Mouse (Mus musculus): Measurements from ENCODE around the gene C1rl. TPM values are rescaled to one million over a fixed set of nuclear protein-coding genes. Genes with fewer than 3 reads are reported as not detected.
A peak's percentile ranks its signal among the peaks of the same experiment; 100 is the strongest.

C1rl gene
- polyA plus RNA-seq, 1 experiment from 2014 or later, result 0.16 TPM

- Histone ChIP-seq H3K9ac (ENCODE audit: low read depth, low read length) (no peak overlapping the region), H3K27me3 (ENCODE audit: control insufficient read depth, insufficient read depth, low read length) (no peaks in the 10 kb centered on the region), H3K36me3 (ENCODE audit: control insufficient read depth, insufficient read depth, low read length) (no peaks in the 10 kb centered on the region), H3K4me1 (ENCODE audit: control insufficient read depth, insufficient read depth, low read length) (no peaks in the 10 kb centered on the region), H3K4me3 (ENCODE audit: low read depth, low read length) (peak overlapping the region; percentile 21; the same call in 1 of the 2 replicates), H3K9me3 (replicated peaks; ENCODE audit: control insufficient read depth, low read length) (no peaks in the 10 kb centered on the region), H3K4me2 (peak overlapping the region; percentile 53), H3K27ac (ENCODE audit: low read depth, low read length) (no peak overlapping the region)
- no peak for ATAC-seq (replicated peaks; ENCODE audit: insufficient number of reproducible peaks, low FRiP score, low TSS enrichment)
- WGBS (ENCODE audit: insufficient replicate concordance), result 24% methylated on average over 21 of the region's 21 CpGs
Measured at GRCm38 (mm10) chr6:124485414-124486144, 7.3 kb upstream of the C1rl start.

DNA sequence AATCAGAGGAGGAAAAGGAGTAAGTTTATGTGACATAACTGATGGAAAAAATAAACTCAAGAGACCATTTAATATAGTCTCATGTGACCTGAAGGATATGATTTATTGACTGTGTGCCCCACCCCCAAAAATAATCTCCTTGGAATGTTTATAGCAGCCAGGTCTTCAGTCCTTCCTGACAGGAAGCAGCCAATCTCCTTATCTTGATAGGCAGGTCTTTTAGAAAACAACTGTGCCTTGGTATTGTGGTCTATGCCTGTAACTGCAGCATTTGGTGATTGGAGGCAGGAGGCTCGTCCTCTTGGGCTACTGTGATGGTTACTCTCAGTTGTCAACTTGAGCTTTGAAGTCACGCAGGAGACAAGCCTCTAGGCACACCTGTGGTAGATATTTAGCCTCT is 5.4 kb upstream of the C1rl start:
- ATAC-seq (replicated peaks; ENCODE audit: insufficient number of reproducible peaks, low FRiP score, low TSS enrichment), result no peak
- Histone ChIP-seq H3K4me1 (ENCODE audit: control insufficient read depth, insufficient read depth, low read length) (no peaks in the 10 kb centered on the region), H3K4me2 (no peak overlapping the region), H3K9me3 (replicated peaks; ENCODE audit: control insufficient read depth, low read length) (no peaks in the 10 kb centered on the region), H3K27ac (ENCODE audit: low read depth, low read length) (no peak overlapping the region), H3K9ac (ENCODE audit: low read depth, low read length) (no peak overlapping the region), H3K4me3 (ENCODE audit: low read depth, low read length) (no peak overlapping the region), H3K36me3 (ENCODE audit: control insufficient read depth, insufficient read depth, low read length) (no peaks in the 10 kb centered on the region), H3K27me3 (ENCODE audit: control insufficient read depth, insufficient read depth, low read length) (no peaks in the 10 kb centered on the region)
- whole genome bisulfite sequencing (ENCODE audit: insufficient replicate concordance), result 47% methylated on average over 2 of the region's 2 CpGs

- Histone ChIP-seq H3K27ac (ENCODE audit: low read depth, low read length) (no peak overlapping the region), H3K4me1 (ENCODE audit: control insufficient read depth, insufficient read depth, low read length) (no peaks in the 10 kb centered on the region; the same call in 1 of the 2 replicates), H3K27me3 (ENCODE audit: control insufficient read depth, insufficient read depth, low read length) (no peaks in the 10 kb centered on the region), H3K4me3 (ENCODE audit: low read depth, low read length) (no peak overlapping the region), H3K4me2 (no peak overlapping the region), H3K9me3 (replicated peaks; ENCODE audit: control insufficient read depth, low read length) (no peaks in the 10 kb centered on the region), H3K36me3 (ENCODE audit: control insufficient read depth, insufficient read depth, low read length) (no peaks in the 10 kb centered on the region), H3K9ac (ENCODE audit: low read depth, low read length) (no peak overlapping the region)
- ATAC-seq (replicated peaks; ENCODE audit: insufficient number of reproducible peaks, low FRiP score, low TSS enrichment), result no peak
- WGBS (ENCODE audit: insufficient replicate concordance), result 83% methylated on average over 4 of the region's 4 CpGs
Measured at GRCm38 (mm10) chr6:124488952-124489351, 4.0 kb upstream of the C1rl start.

GRCm38 (mm10) chr6:124491427-124491826 is 1.5 kb upstream of the C1rl start:
- no peak for ATAC-seq (replicated peaks; ENCODE audit: insufficient number of reproducible peaks, low FRiP score, low TSS enrichment)
- no peak overlapping the region for H3K4me3 ChIP-seq (ENCODE audit: low read depth, low read length)
- no peaks in the 10 kb centered on the region for H3K36me3 ChIP-seq (ENCODE audit: control insufficient read depth, insufficient read depth, low read length)
- H3K27me3 ChIP-seq (ENCODE audit: control insufficient read depth, insufficient read depth, low read length), result no peaks in the 10 kb centered on the region
- H3K4me1 ChIP-seq (ENCODE audit: control insufficient read depth, insufficient read depth, low read length), result no peaks in the 10 kb centered on the region; the same call in 1 of the 2 replicates
- no peaks in the 10 kb centered on the region for H3K9me3 ChIP-seq (replicated peaks; ENCODE audit: control insufficient read depth, low read length)
- WGBS (ENCODE audit: insufficient replicate concordance), result 77% methylated on average over 6 of the region's 6 CpGs
- H3K4me2 ChIP-seq, result no peak overlapping the region
- no peak overlapping the region for H3K9ac ChIP-seq (ENCODE audit: low read depth, low read length)
- no peak overlapping the region for H3K27ac ChIP-seq (ENCODE audit: low read depth, low read length)

- Histone ChIP-seq H3K9me3 (replicated peaks; ENCODE audit: control insufficient read depth, low read length) (no peaks in the 10 kb centered on the region), H3K4me1 (ENCODE audit: control insufficient read depth, insufficient read depth, low read length) (no peaks in the 10 kb centered on the region; the same call in 1 of the 2 replicates), H3K36me3 (ENCODE audit: control insufficient read depth, insufficient read depth, low read length) (no peaks in the 10 kb centered on the region), H3K27me3 (ENCODE audit: control insufficient read depth, insufficient read depth, low read length) (no peaks in the 10 kb centered on the region), H3K4me3 (ENCODE audit: low read depth, low read length) (no peak overlapping the region), H3K27ac (ENCODE audit: low read depth, low read length) (no peak overlapping the region), H3K9ac (ENCODE audit: low read depth, low read length) (no peak overlapping the region), H3K4me2 (no peak overlapping the region)
- ATAC-seq (replicated peaks; ENCODE audit: insufficient number of reproducible peaks, low FRiP score, low TSS enrichment), result no peak
- 63% methylated on average over 5 of the region's 5 CpGs for WGBS (ENCODE audit: insufficient replicate concordance)
Measured at GRCm38 (mm10) chr6:124493886-124494285, 973 bp downstream of the C1rl start.

DNA sequence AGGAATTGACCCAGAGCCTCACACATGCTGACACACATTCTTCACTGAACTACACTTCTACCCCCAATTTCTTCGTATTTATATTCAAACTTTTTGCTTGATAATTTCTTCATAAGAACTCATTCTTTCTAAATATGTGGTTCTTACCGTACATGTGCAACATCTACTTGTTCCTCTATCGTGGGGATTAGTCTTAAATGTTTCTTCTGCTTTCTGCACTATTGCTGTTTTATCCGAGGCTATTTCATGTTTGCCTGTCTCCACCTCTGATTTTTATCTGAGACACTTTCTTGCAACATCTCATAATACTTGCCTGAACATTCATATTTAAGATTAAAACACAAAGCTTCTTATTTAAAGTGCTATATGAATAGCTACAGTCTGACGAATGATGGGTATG is 3.1 kb downstream of the C1rl start:
- no peak overlapping the region for H3K4me3 ChIP-seq (ENCODE audit: low read depth, low read length)
- no peaks in the 10 kb centered on the region for H3K36me3 ChIP-seq (ENCODE audit: control insufficient read depth, insufficient read depth, low read length)
- H3K4me1 ChIP-seq (ENCODE audit: control insufficient read depth, insufficient read depth, low read length), result no peaks in the 10 kb centered on the region; the same call in 1 of the 2 replicates
- no peak overlapping the region for H3K4me2 ChIP-seq
- no peaks in the 10 kb centered on the region for H3K9me3 ChIP-seq (replicated peaks; ENCODE audit: control insufficient read depth, low read length)
- no peak overlapping the region for H3K27ac ChIP-seq (ENCODE audit: low read depth, low read length)
- H3K27me3 ChIP-seq (ENCODE audit: control insufficient read depth, insufficient read depth, low read length), result no peaks in the 10 kb centered on the region
- WGBS (ENCODE audit: insufficient replicate concordance), result 85% methylated on average over 5 of the region's 5 CpGs
- no peak for ATAC-seq (replicated peaks; ENCODE audit: insufficient number of reproducible peaks, low FRiP score, low TSS enrichment)
- no peak overlapping the region for H3K9ac ChIP-seq (ENCODE audit: low read depth, low read length)

- no peaks in the 10 kb centered on the region for H3K4me1 ChIP-seq (ENCODE audit: control insufficient read depth, insufficient read depth, low read length)
- 38% methylated on average over 10 of the region's 10 CpGs for WGBS (ENCODE audit: insufficient replicate concordance)
Measured at GRCm38 (mm10) chr6:124499914-124500566, 7.1 kb downstream of the C1rl start.

DNA sequence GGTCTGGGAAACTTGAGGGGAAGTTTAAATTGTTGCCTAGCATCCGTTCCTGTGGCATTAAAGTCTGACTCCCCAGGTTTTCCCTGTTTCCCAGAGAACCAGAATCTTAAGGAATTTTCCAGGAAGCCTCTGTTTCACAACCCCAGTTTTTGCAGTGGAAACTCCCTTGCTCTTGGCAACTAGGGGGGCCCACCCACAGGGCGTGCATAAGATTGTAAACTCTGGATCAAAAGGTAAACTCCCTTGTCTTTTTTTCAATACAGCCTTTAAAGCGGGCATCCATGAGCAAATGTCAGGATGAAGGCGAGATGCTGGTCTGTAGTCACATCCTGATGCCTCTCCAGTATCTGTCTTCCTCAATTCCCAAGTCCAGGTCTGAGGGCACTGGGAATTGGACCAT is 8.6 kb downstream of the C1rl start:
- H3K9me3 ChIP-seq (replicated peaks; ENCODE audit: control insufficient read depth, low read length), result no peaks in the 10 kb centered on the region
- H3K27me3 ChIP-seq (ENCODE audit: control insufficient read depth, insufficient read depth, low read length), result no peaks in the 10 kb centered on the region
- no peak for ATAC-seq (replicated peaks; ENCODE audit: insufficient number of reproducible peaks, low FRiP score, low TSS enrichment)
- no peaks in the 10 kb centered on the region for H3K4me1 ChIP-seq (ENCODE audit: control insufficient read depth, insufficient read depth, low read length)
- H3K27ac ChIP-seq (ENCODE audit: low read depth, low read length), result no peak overlapping the region
- WGBS (ENCODE audit: insufficient replicate concordance), result 62% methylated on average over 4 of the region's 4 CpGs
- no peak overlapping the region for H3K9ac ChIP-seq (ENCODE audit: low read depth, low read length)
- no peaks in the 10 kb centered on the region for H3K36me3 ChIP-seq (ENCODE audit: control insufficient read depth, insufficient read depth, low read length)
- no peak overlapping the region for H3K4me3 ChIP-seq (ENCODE audit: low read depth, low read length)
- no peak overlapping the region for H3K4me2 ChIP-seq

More at GRCm38 (mm10) chr6:124499914-124500566, 7.1 kb downstream of the C1rl start:
- Histone ChIP-seq H3K27ac (ENCODE audit: low read depth, low read length) (no peak overlapping the region), H3K9me3 (replicated peaks; ENCODE audit: control insufficient read depth, low read length) (no peaks in the 10 kb centered on the region), H3K9ac (ENCODE audit: low read depth, low read length) (no peak overlapping the region), H3K4me3 (ENCODE audit: low read depth, low read length) (no peak overlapping the region), H3K36me3 (ENCODE audit: control insufficient read depth, insufficient read depth, low read length) (no peaks in the 10 kb centered on the region), H3K4me2 (no peak overlapping the region), H3K27me3 (ENCODE audit: control insufficient read depth, insufficient read depth, low read length) (no peaks in the 10 kb centered on the region)
- no peak for ATAC-seq (replicated peaks; ENCODE audit: insufficient number of reproducible peaks, low FRiP score, low TSS enrichment)
